Mouse (Mus musculus): ENCODE results near the gene Ptger1.

DNA sequence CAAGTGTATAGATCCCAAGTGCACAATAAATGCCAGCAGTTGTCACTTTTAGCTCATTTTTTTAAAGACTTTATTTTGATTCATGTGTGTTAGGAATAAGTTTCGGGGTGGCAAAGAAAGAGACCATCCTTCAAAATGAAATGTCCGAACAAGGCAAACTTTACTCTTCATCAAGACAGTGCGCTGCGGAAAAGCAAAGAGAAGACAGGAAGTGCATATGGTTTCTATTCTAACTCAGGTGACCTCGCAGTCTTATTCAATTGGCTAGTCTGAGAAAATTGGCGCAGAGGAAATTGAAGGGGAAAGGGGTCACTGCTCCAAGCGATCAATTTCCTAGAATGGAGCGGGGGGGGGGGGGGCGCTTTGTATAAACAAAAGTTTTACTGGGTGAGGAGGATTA, 33.1 kb downstream of the Ptger1 start:
- TF ChIP-seq CTCF (IDR thresholded peaks at IDR 0.05; ENCODE audit: extremely low read depth, insufficient read length, insufficient replicate concordance, low read depth, low read length) (no peak), POLR2A (IDR thresholded peaks at IDR 0.05; ENCODE audit: low read depth, low read length) (no peak)
